Mouse (Mus musculus): ENCODE data around the gene Nrip1. TPM values are rescaled to one million over a fixed set of nuclear protein-coding genes. Genes with fewer than 3 reads are reported as not detected.

The Nrip1 gene
- polyA plus RNA-seq, 1 experiment from 2014 or later, result 35.0 TPM

GRCm38 (mm10) chr16:76310791-76311190 lies 62.8 kb downstream of the Nrip1 start:
- no peaks in the 10 kb centered on the region for H3K9me3 ChIP-seq (ENCODE audit: control insufficient read depth, low read length)
- no peak overlapping the region for H3K4me3 ChIP-seq (ENCODE audit: low read depth, low read length)
- peaks cover 4% of the 10 kb centered on the region; the same call in 1 of the 2 replicates for H3K36me3 ChIP-seq (ENCODE audit: control insufficient read depth, insufficient read depth, low read length)
- ATAC-seq (replicated peaks; ENCODE audit: low FRiP score) (no peak), DNase-seq (ENCODE audit: low spot score) (no peak)
- WGBS, result 83% methylated on average over 2 of the region's 2 CpGs
- H3K4me1 ChIP-seq (replicated peaks; ENCODE audit: control insufficient read depth, insufficient read depth, low read length), result peaks cover 38% of the 10 kb centered on the region
- no peak overlapping the region for H3K9ac ChIP-seq (ENCODE audit: low read depth, low read length)
- H3K27me3 ChIP-seq (replicated peaks; ENCODE audit: control insufficient read depth, insufficient read depth, low read length), result no peaks in the 10 kb centered on the region
- no peak overlapping the region for H3K27ac ChIP-seq (ENCODE audit: low read depth, low read length)
- H3K4me2 ChIP-seq, result no peak overlapping the region

GRCm38 (mm10) chr16:76310286-76310685 lies 63.3 kb downstream of the Nrip1 start:
- Histone ChIP-seq H3K9me3 (ENCODE audit: control insufficient read depth, low read length) (no peaks in the 10 kb centered on the region), H3K4me2 (no peak overlapping the region), H3K4me3 (ENCODE audit: low read depth, low read length) (no peak overlapping the region), H3K27me3 (replicated peaks; ENCODE audit: control insufficient read depth, insufficient read depth, low read length) (no peaks in the 10 kb centered on the region), H3K9ac (ENCODE audit: low read depth, low read length) (no peak overlapping the region), H3K27ac (ENCODE audit: low read depth, low read length) (no peak overlapping the region), H3K4me1 (replicated peaks; ENCODE audit: control insufficient read depth, insufficient read depth, low read length) (peaks cover 34% of the 10 kb centered on the region), H3K36me3 (ENCODE audit: control insufficient read depth, insufficient read depth, low read length) (peaks cover 4% of the 10 kb centered on the region; the same call in 1 of the 2 replicates)
- ATAC-seq (replicated peaks; ENCODE audit: low FRiP score) (no peak), DNase-seq (ENCODE audit: low spot score) (no peak)
- WGBS, result 81% methylated on average over 8 of the region's 8 CpGs

GRCm38 (mm10) chr16:76309280-76309679 lies 64.3 kb downstream of the Nrip1 start:
- DNase-seq (ENCODE audit: low spot score), result no peak
- H3K9me3 ChIP-seq (ENCODE audit: control insufficient read depth, low read length), result no peaks in the 10 kb centered on the region
- H3K4me2 ChIP-seq, result no peak overlapping the region
- no peak overlapping the region for H3K9ac ChIP-seq (ENCODE audit: low read depth, low read length)
- no peak for ATAC-seq (replicated peaks; ENCODE audit: low FRiP score)
- peaks cover 25% of the 10 kb centered on the region for H3K4me1 ChIP-seq (replicated peaks; ENCODE audit: control insufficient read depth, insufficient read depth, low read length)
- H3K27ac ChIP-seq (ENCODE audit: low read depth, low read length), result no peak overlapping the region
- no peaks in the 10 kb centered on the region for H3K27me3 ChIP-seq (replicated peaks; ENCODE audit: control insufficient read depth, insufficient read depth, low read length)
- peaks cover 4% of the 10 kb centered on the region; the same call in 1 of the 2 replicates for H3K36me3 ChIP-seq (ENCODE audit: control insufficient read depth, insufficient read depth, low read length)
- WGBS, result 84% methylated on average over 7 of the region's 7 CpGs
- H3K4me3 ChIP-seq (ENCODE audit: low read depth, low read length), result no peak overlapping the region

GRCm38 (mm10) chr16:76307039-76307438 lies 66.6 kb downstream of the Nrip1 start:
- peaks cover 3% of the 10 kb centered on the region for H3K4me1 ChIP-seq (replicated peaks; ENCODE audit: control insufficient read depth, insufficient read depth, low read length)
- H3K36me3 ChIP-seq (ENCODE audit: control insufficient read depth, insufficient read depth, low read length), result peaks cover 4% of the 10 kb centered on the region; the same call in 1 of the 2 replicates
- H3K27me3 ChIP-seq (replicated peaks; ENCODE audit: control insufficient read depth, insufficient read depth, low read length), result no peaks in the 10 kb centered on the region
- DNase-seq (ENCODE audit: low spot score), result no peak
- WGBS, result 84% methylated on average over 3 of the region's 3 CpGs
- ATAC-seq (replicated peaks; ENCODE audit: low FRiP score), result no peak
- no peak overlapping the region for H3K4me3 ChIP-seq (ENCODE audit: low read depth, low read length)
- no peak overlapping the region for H3K4me2 ChIP-seq
- H3K27ac ChIP-seq (ENCODE audit: low read depth, low read length), result no peak overlapping the region
- H3K9ac ChIP-seq (ENCODE audit: low read depth, low read length), result no peak overlapping the region
- no peaks in the 10 kb centered on the region for H3K9me3 ChIP-seq (ENCODE audit: control insufficient read depth, low read length)

DNA sequence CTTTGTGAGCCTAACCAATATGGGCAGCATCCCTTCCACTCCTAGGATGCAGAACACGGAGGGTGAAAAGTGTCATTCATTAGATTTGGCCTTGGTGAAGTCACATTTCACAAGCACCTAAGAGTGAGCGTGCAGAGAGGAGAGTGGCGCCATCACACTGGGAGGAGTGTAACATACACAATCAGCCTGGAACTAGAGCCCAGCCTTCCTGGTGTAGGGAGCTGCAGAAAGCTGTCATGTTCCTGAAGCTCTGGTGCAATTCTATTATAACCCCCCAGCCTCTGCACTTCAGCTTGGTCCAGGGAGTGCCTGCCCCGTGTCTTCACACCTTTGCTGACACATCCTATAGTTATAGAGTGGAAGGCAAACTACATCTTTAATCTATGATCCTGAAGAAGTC lies 67.2 kb downstream of the Nrip1 start:
- ATAC-seq (replicated peaks; ENCODE audit: low FRiP score), result no peak
- DNase-seq (ENCODE audit: low spot score), result no peak
- Histone ChIP-seq H3K9me3 (ENCODE audit: control insufficient read depth, low read length) (no peaks in the 10 kb centered on the region), H3K4me1 (replicated peaks; ENCODE audit: control insufficient read depth, insufficient read depth, low read length) (peaks cover 8% of the 10 kb centered on the region), H3K36me3 (ENCODE audit: control insufficient read depth, insufficient read depth, low read length) (peaks cover 4% of the 10 kb centered on the region; the same call in 1 of the 2 replicates), H3K27ac (ENCODE audit: low read depth, low read length) (no peak overlapping the region), H3K4me3 (ENCODE audit: low read depth, low read length) (no peak overlapping the region), H3K4me2 (no peak overlapping the region), H3K27me3 (replicated peaks; ENCODE audit: control insufficient read depth, insufficient read depth, low read length) (no peaks in the 10 kb centered on the region), H3K9ac (ENCODE audit: low read depth, low read length) (no peak overlapping the region)
- WGBS, result 88% methylated on average over 4 of the region's 4 CpGs

DNA sequence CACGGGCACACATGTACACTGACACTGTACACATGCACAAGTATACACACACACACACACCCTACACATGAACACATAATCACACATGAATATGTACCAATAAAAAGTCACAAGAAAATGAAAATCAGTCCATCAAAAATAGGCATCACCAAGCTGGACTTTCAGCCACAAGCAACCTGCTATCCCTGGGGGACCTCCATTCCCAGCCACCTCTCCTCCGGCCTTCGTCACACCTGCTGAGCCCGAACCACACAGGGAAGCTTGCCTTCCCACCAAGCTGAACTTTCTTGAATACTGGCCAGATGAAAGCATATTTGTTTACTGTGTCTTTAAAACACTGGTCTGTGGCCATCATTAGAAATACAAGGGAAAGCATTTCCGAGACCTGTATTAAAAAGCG lies 70.2 kb downstream of the Nrip1 start:
- no peak overlapping the region for H3K27ac ChIP-seq (ENCODE audit: low read depth, low read length)
- DNase-seq (ENCODE audit: low spot score) (no peak), ATAC-seq (replicated peaks; ENCODE audit: low FRiP score) (no peak)
- WGBS, result 93% methylated on average over 6 of the region's 6 CpGs
- peaks cover 18% of the 10 kb centered on the region for H3K4me1 ChIP-seq (replicated peaks; ENCODE audit: control insufficient read depth, insufficient read depth, low read length)
- no peaks in the 10 kb centered on the region; the same call in 1 of the 2 replicates for H3K36me3 ChIP-seq (ENCODE audit: control insufficient read depth, insufficient read depth, low read length)
- H3K9ac ChIP-seq (ENCODE audit: low read depth, low read length), result no peak overlapping the region
- no peak overlapping the region for H3K4me3 ChIP-seq (ENCODE audit: low read depth, low read length)
- no peaks in the 10 kb centered on the region for H3K27me3 ChIP-seq (replicated peaks; ENCODE audit: control insufficient read depth, insufficient read depth, low read length)
- no peak overlapping the region for H3K4me2 ChIP-seq
- no peaks in the 10 kb centered on the region for H3K9me3 ChIP-seq (ENCODE audit: control insufficient read depth, low read length)

GRCm38 (mm10) chr16:76301728-76302050 lies 71.9 kb downstream of the Nrip1 start:
- ATAC-seq (replicated peaks; ENCODE audit: low FRiP score), result no peak
- Histone ChIP-seq H3K4me3 (ENCODE audit: low read depth, low read length) (no peak overlapping the region), H3K27me3 (replicated peaks; ENCODE audit: control insufficient read depth, insufficient read depth, low read length) (no peaks in the 10 kb centered on the region), H3K9me3 (ENCODE audit: control insufficient read depth, low read length) (no peaks in the 10 kb centered on the region), H3K9ac (ENCODE audit: low read depth, low read length) (no peak overlapping the region), H3K4me2 (no peak overlapping the region), H3K4me1 (replicated peaks; ENCODE audit: control insufficient read depth, insufficient read depth, low read length) (peaks cover 15% of the 10 kb centered on the region), H3K36me3 (ENCODE audit: control insufficient read depth, insufficient read depth, low read length) (no peaks in the 10 kb centered on the region; the same call in 1 of the 2 replicates), H3K27ac (ENCODE audit: low read depth, low read length) (no peak overlapping the region; the same call in 1 of the 2 replicates)
- WGBS, result 65% methylated on average over 7 of the region's 7 CpGs
- no peak for DNase-seq (ENCODE audit: low spot score)

- Histone ChIP-seq H3K36me3 (ENCODE audit: control insufficient read depth, insufficient read depth, low read length) (peaks cover 2% of the 10 kb centered on the region; the same call in 1 of the 2 replicates), H3K27ac (ENCODE audit: low read depth, low read length) (peak overlapping the region; percentile 39), H3K4me1 (replicated peaks; ENCODE audit: control insufficient read depth, insufficient read depth, low read length) (peaks cover 15% of the 10 kb centered on the region), H3K4me3 (ENCODE audit: low read depth, low read length) (no peak overlapping the region), H3K27me3 (replicated peaks; ENCODE audit: control insufficient read depth, insufficient read depth, low read length) (no peaks in the 10 kb centered on the region), H3K9ac (ENCODE audit: low read depth, low read length) (no peak overlapping the region), H3K4me2 (no peak overlapping the region), H3K9me3 (ENCODE audit: control insufficient read depth, low read length) (no peaks in the 10 kb centered on the region)
- no peak for DNase-seq (ENCODE audit: low spot score)
- 0 out of 2 replicates have a peak, but pooled peaks have one; percentile 13 for ATAC-seq (replicated peaks; ENCODE audit: low FRiP score)
- WGBS, result 82% methylated on average over 8 of the region's 8 CpGs
Observed at GRCm38 (mm10) chr16:76301037-76301727, 72.4 kb downstream of the Nrip1 start.

- Histone ChIP-seq H3K27me3 (replicated peaks; ENCODE audit: control insufficient read depth, insufficient read depth, low read length) (no peaks in the 10 kb centered on the region), H3K4me1 (replicated peaks; ENCODE audit: control insufficient read depth, insufficient read depth, low read length) (peaks cover 15% of the 10 kb centered on the region), H3K36me3 (ENCODE audit: control insufficient read depth, insufficient read depth, low read length) (peaks cover 2% of the 10 kb centered on the region; the same call in 1 of the 2 replicates), H3K27ac (ENCODE audit: low read depth, low read length) (no peak overlapping the region), H3K4me3 (ENCODE audit: low read depth, low read length) (no peak overlapping the region), H3K4me2 (no peak overlapping the region), H3K9ac (ENCODE audit: low read depth, low read length) (no peak overlapping the region), H3K9me3 (ENCODE audit: control insufficient read depth, low read length) (no peaks in the 10 kb centered on the region)
- no peak for DNase-seq (ENCODE audit: low spot score)
- ATAC-seq (replicated peaks; ENCODE audit: low FRiP score), result peak; percentile 37; the same call in 1 of the 2 replicates
- 70% methylated on average over 6 of the region's 6 CpGs for WGBS
Observed at GRCm38 (mm10) chr16:76300452-76300851, 73.2 kb downstream of the Nrip1 start.

All from liver, embryonic 11.5 days (tissue).